Mouse (Mus musculus) neural tube, embryonic 15.5 days (tissue): ENCODE measurements at regions not wholly inside any gene's neighbourhood (a gene's known extent, or its start where the extent isn't known, plus 50 kb on each side); places are given as distances from the start of the nearest gene placed in this dataset.

Experiments
- ATAC-seq: fragments of 200-750 bp; cut with Nextera tagmentation; 2 replicates; pipeline ENCODE4 v1.8.0; 2017; ENCODE audit warnings: mild to moderate bottlenecking, moderate TSS enrichment, moderate library complexity; ENCODE audit not compliant: low FRiP score
- H3K27ac ChIP-seq: fragments of 300-500 bp; sonication (generic); replicated peaks from 2 replicates; pipeline ENCODE4 v1.5.1; 2015; ENCODE audit warnings: mild to moderate bottlenecking, inconsistent platforms
- H3K27me3 ChIP-seq: fragments of 300-500 bp; sonication (generic); replicated peaks from 2 replicates; pipeline ENCODE4 v1.6.1; 2015; ENCODE audit warnings: inconsistent platforms
- H3K36me3 ChIP-seq: fragments of 300-500 bp; sonication (generic); 2 replicates; pipeline ENCODE4 v1.6.1; 2015; ENCODE audit warnings: inconsistent platforms
- H3K4me1 ChIP-seq: fragments of 300-500 bp; sonication (generic); 2 replicates; pipeline ENCODE4 v1.6.1; 2015; ENCODE audit warnings: inconsistent platforms
- H3K4me2 ChIP-seq: fragments of 300-500 bp; sonication (generic); 2 replicates; pipeline ENCODE4 v1.6.1; 2015; ENCODE audit warnings: inconsistent platforms, mild to moderate bottlenecking, moderate library complexity
- H3K4me3 ChIP-seq: fragments of 300-500 bp; sonication (generic); replicated peaks from 2 replicates; pipeline ENCODE4 v1.5.1; 2015; ENCODE audit warnings: mild to moderate bottlenecking, inconsistent platforms
- H3K9ac ChIP-seq: fragments of 300-500 bp; sonication (generic); replicated peaks from 2 replicates; pipeline ENCODE4 v1.6.1; 2015; ENCODE audit warnings: mild to moderate bottlenecking, inconsistent platforms
- H3K9me3 ChIP-seq: fragments of 300-500 bp; sonication (generic); replicated peaks from 2 replicates; pipeline ENCODE4 v1.6.1; 2016; ENCODE audit warnings: inconsistent platforms
- WGBS: fragments of 180-500 bp; shearing (Covaris S2); methylation state at CpG from one replicate; pipeline ENCODE4 v1.1.7; 2015; ENCODE audit warnings: mixed read lengths; 5-methylcytosine and 5-hydroxymethylcytosine counted together

DNA sequence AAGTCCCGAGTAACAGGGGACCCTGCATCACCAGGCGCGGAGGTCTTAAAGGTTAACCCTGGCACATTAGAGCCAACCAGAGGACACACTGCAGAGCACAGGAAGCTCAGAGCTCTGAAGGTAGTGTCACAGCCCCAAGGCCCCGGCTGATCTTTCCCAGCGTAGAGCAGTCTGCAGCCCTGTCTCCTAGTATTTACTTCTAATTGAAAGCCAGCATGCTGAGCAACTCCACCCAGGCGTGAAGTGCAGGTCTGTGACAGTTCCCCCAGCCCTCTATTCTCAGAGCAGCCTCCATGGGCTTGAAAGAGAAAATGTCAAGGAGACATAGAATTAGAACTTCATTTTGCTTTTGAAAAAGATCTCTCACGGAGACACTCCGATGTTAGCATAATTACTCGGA is 187.0 kb upstream of the Rybp start:
- Histone ChIP-seq H3K36me3 (no peaks in the 10 kb centered on the region), H3K27me3 (no peaks in the 10 kb centered on the region), H3K9me3 (no peaks in the 10 kb centered on the region; the same call in 1 of the 2 replicates), H3K4me2 (no peak overlapping the region), H3K4me1 (no peaks in the 10 kb centered on the region), H3K4me3 (no peak overlapping the region), H3K9ac (no peak overlapping the region), H3K27ac (no peak overlapping the region)
- WGBS: 69% methylated on average over 9 of the region's 9 CpGs
- ATAC-seq: no peak

DNA sequence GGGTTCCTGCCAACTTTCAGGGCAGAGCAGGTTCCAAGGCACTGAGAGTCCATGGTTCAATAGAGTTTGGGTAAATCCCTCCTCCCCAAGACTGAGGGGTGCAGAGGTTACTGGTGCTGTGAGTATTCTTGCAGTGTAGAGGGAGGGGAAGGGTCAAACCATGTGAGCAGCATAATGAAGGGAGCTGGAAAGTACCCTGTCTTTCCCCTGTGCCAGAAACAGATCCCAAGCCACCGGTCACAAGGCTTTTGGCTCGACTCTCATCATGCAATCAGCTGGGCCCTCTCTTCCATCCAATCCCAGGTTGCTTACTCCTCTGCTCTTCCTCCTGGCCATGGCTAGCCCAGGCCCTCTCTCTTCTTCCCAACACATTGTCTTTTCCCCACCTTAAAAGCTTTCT is 182.8 kb upstream of the Rybp start:
- H3K4me2 ChIP-seq: no peak overlapping the region
- no peaks in the 10 kb centered on the region for H3K36me3 ChIP-seq
- WGBS: 76% methylated on average over 2 of the region's 2 CpGs
- no peak overlapping the region for H3K4me3 ChIP-seq
- no peaks in the 10 kb centered on the region for H3K4me1 ChIP-seq
- no peaks in the 10 kb centered on the region; the same call in 1 of the 2 replicates for H3K27me3 ChIP-seq
- no peak overlapping the region for H3K27ac ChIP-seq
- H3K9ac ChIP-seq: no peak overlapping the region
- H3K9me3 ChIP-seq: no peaks in the 10 kb centered on the region; the same call in 1 of the 2 replicates
- ATAC-seq: no peak

GRCm38 (mm10) chr6:100462757-100463156 is 175.5 kb upstream of the Rybp start:
- no peak overlapping the region for H3K9ac ChIP-seq
- H3K9me3 ChIP-seq: no peaks in the 10 kb centered on the region
- H3K4me1 ChIP-seq: no peaks in the 10 kb centered on the region
- H3K27ac ChIP-seq: no peak overlapping the region
- H3K4me3 ChIP-seq: no peak overlapping the region
- no peaks in the 10 kb centered on the region for H3K36me3 ChIP-seq
- ATAC-seq: no peak
- no peak overlapping the region for H3K4me2 ChIP-seq
- WGBS: 84% methylated on average over 2 of the region's 2 CpGs
- no peaks in the 10 kb centered on the region; the same call in 1 of the 2 replicates for H3K27me3 ChIP-seq

- WGBS: 95% methylated on average over 3 of the region's 3 CpGs
- no peak overlapping the region for H3K4me2 ChIP-seq
- H3K4me3 ChIP-seq: no peak overlapping the region
- no peaks in the 10 kb centered on the region for H3K36me3 ChIP-seq
- H3K9ac ChIP-seq: no peak overlapping the region
- no peaks in the 10 kb centered on the region for H3K27me3 ChIP-seq
- H3K27ac ChIP-seq: no peak overlapping the region
- H3K9me3 ChIP-seq: no peaks in the 10 kb centered on the region
- peaks cover 6% of the 10 kb centered on the region; the same call in 1 of the 2 replicates for H3K4me1 ChIP-seq
- no peak for ATAC-seq
Observed at GRCm38 (mm10) chr6:100453401-100453800, 166.1 kb upstream of the Rybp start.

- Histone ChIP-seq H3K9me3 (no peaks in the 10 kb centered on the region), H3K4me3 (no peak overlapping the region), H3K4me1 (peaks cover 7% of the 10 kb centered on the region; the same call in 1 of the 2 replicates), H3K27me3 (no peaks in the 10 kb centered on the region), H3K27ac (no peak overlapping the region), H3K9ac (no peak overlapping the region), H3K36me3 (no peaks in the 10 kb centered on the region), H3K4me2 (no peak overlapping the region)
- 49% methylated on average over 9 of the region's 9 CpGs for WGBS
- no peak for ATAC-seq
Observed at GRCm38 (mm10) chr6:100452097-100453002, 165.1 kb upstream of the Rybp start.

DNA sequence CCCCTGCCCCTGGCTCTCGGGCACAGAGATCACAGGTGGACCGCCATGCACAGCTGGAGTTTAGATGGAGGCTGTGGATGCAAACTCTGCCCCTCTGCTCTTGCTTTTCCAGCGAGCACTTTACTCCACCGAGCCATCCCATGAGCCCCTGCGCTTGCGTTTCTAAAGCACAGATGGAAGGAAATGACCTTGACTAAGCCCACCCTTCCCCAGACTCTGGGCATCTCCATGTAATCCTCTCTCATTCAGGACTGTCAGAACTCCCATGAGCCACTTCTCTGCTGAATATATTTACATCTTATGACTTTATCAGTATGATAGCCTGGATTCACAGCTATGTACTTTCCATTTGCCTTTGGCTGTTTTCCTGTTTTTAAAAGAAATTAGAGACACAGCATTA is 162.8 kb upstream of the Rybp start:
- Histone ChIP-seq H3K36me3 (no peaks in the 10 kb centered on the region), H3K4me3 (no peak overlapping the region), H3K27me3 (no peaks in the 10 kb centered on the region), H3K4me1 (0 out of 2 replicates have a peak, but pooled peaks cover 6% of the 10 kb centered on the region), H3K4me2 (no peak overlapping the region), H3K27ac (no peak overlapping the region), H3K9me3 (no peaks in the 10 kb centered on the region), H3K9ac (no peak overlapping the region)
- WGBS: 94% methylated on average over 6 of the region's 6 CpGs
- ATAC-seq: no peak

DNA sequence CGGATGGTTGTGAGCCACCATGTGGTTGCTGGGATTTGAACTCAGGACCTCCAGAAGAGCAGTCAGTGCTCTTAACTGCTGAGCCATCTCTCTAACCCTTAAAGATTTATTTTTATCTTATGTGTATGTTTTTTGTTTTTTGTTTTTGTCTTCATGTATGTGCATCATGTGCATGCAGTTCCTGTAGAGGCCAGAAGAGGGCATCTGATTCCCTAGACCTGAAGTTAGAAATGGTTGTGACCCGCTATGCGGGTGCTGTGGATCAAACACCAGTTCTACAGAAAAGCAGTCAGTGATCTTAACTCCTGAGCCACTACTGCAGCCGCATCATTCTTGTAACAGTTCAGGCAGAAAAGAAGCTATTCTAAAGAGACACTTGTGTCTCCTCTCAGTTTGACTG is 161.8 kb upstream of the Rybp start:
- Histone ChIP-seq H3K36me3 (no peaks in the 10 kb centered on the region), H3K4me2 (no peak overlapping the region), H3K4me1 (0 out of 2 replicates have a peak, but pooled peaks cover 6% of the 10 kb centered on the region), H3K4me3 (no peak overlapping the region), H3K27me3 (no peaks in the 10 kb centered on the region), H3K9me3 (no peaks in the 10 kb centered on the region), H3K9ac (no peak overlapping the region), H3K27ac (no peak overlapping the region)
- no peak for ATAC-seq
- WGBS: 95% methylated on average over 4 of the region's 4 CpGs

GRCm38 (mm10) chr6:100447211-100447610 is 159.9 kb upstream of the Rybp start:
- Histone ChIP-seq H3K9ac (no peak overlapping the region), H3K9me3 (no peaks in the 10 kb centered on the region), H3K4me1 (0 out of 2 replicates have a peak, but pooled peaks cover 6% of the 10 kb centered on the region), H3K27ac (no peak overlapping the region), H3K4me3 (no peak overlapping the region), H3K36me3 (no peaks in the 10 kb centered on the region), H3K27me3 (no peaks in the 10 kb centered on the region), H3K4me2 (no peak overlapping the region)
- 19% methylated on average over 1 of the region's 1 CpGs for WGBS
- no peak for ATAC-seq

- H3K4me3 ChIP-seq: no peak overlapping the region
- no peaks in the 10 kb centered on the region for H3K9me3 ChIP-seq
- 0 out of 2 replicates have a peak, but pooled peaks cover 6% of the 10 kb centered on the region for H3K4me1 ChIP-seq
- no peak overlapping the region for H3K27ac ChIP-seq
- H3K27me3 ChIP-seq: no peaks in the 10 kb centered on the region
- no peak overlapping the region for H3K4me2 ChIP-seq
- H3K9ac ChIP-seq: no peak overlapping the region
- no peaks in the 10 kb centered on the region for H3K36me3 ChIP-seq
- ATAC-seq: no peak
- 72% methylated on average over 4 of the region's 4 CpGs for whole genome bisulfite sequencing
Observed at GRCm38 (mm10) chr6:100446804-100447203, 159.5 kb upstream of the Rybp start.

GRCm38 (mm10) chr6:100439071-100439737 is 151.9 kb upstream of the Rybp start:
- peak overlapping the region; percentile 62 for H3K4me2 ChIP-seq
- peak; percentile 60 for ATAC-seq

GRCm38 (mm10) chr6:100438511-100438991 is 151.3 kb upstream of the Rybp start:
- H3K27ac ChIP-seq: peak overlapping the region; percentile 33; the same call in 1 of the 2 replicates
- ATAC-seq: peak; percentile 79
- H3K4me1 ChIP-seq: peaks cover 20% of the 10 kb centered on the region
- H3K27me3 ChIP-seq: peaks cover 19% of the 10 kb centered on the region; the same call in 1 of the 2 replicates
- peak overlapping the region; percentile 45 for H3K9ac ChIP-seq
- no peaks in the 10 kb centered on the region for H3K9me3 ChIP-seq
- H3K4me2 ChIP-seq: peak overlapping the region; percentile 62
- WGBS: 2% methylated on average over 13 of the region's 13 CpGs
- H3K4me3 ChIP-seq: peak overlapping the region; percentile 32
- H3K36me3 ChIP-seq: no peaks in the 10 kb centered on the region

More at GRCm38 (mm10) chr6:100439071-100439737, 151.9 kb upstream of the Rybp start:
- Histone ChIP-seq H3K4me1 (peaks cover 18% of the 10 kb centered on the region), H3K9me3 (no peaks in the 10 kb centered on the region), H3K27me3 (peaks cover 19% of the 10 kb centered on the region; the same call in 1 of the 2 replicates), H3K27ac (peak overlapping the region; percentile 33; the same call in 1 of the 2 replicates), H3K4me3 (peak overlapping the region; percentile 32), H3K9ac (peak overlapping the region; percentile 45; the same call in 1 of the 2 replicates), H3K36me3 (no peaks in the 10 kb centered on the region)
- 8% methylated on average over 8 of the region's 8 CpGs for WGBS
